Mouse (Mus musculus) gonadal fat pad, adult 2 months (tissue): ENCODE data around the gene Calb2. TPM values are rescaled to one million over a fixed set of nuclear protein-coding genes. Genes with fewer than 3 reads are reported as not detected.
A peak's percentile ranks its signal among the peaks of the same experiment; 100 is the strongest.

ENCODE experiments used
- DNase-seq: peaks from one replicate; pipeline ENCODE4 v3.0.0-alpha.2; 2012; ENCODE audit warnings: low read depth
- polyA plus RNA-seq: library from polyadenylated mRNA; depleted of rRNA; stranded (reverse); fragments of >200 nt; gene quantifications from 2 replicates; pipeline ENCODE4 v1.2.3, GENCODE M21; 2012; rRNA removed

The Calb2 gene
- polyA plus RNA-seq, 1 experiment, result not detected

DNA sequence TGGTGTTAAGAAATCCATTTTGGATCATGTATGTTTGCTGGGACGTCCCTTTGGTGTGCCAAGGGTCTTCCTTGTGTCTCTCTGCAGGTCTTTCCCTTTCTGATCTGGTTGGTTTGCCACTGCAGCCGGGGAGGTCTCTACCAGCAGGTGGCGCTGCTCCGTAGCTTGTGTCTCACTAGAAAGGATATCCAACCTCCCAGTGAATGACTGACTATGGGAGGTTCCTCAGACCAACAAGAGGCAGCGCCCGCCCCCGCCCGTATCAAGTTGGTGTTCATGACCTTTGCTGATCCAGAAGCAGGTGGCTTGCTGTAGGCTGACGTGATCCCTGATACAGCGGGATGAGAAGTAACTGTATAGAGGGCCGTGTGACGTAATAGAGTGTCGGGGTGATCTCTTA lies 37.5 kb downstream of the Calb2 start:
- DNase-seq, result no peak

DNA sequence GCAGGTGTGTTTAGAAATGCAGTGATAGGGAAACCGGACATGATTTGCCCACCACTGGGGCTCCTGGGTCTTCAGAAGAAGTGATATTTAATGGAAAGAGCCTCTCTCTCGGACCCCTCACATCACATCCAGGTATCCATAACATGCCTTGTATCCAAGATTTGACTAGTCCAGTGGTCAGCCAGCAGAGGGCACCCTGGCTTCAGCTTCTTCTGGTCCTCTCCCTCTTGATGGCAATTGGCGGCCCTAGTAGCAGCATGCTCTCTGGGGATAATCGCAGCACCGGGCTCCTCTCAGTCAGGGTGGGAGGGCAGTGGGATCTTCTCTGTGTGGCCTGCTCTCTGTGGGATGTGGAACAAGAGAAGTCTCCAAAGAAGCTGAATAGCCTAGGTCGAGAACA lies 48.3 kb downstream of the Calb2 start:
- DNase-seq, result no peak

DNA sequence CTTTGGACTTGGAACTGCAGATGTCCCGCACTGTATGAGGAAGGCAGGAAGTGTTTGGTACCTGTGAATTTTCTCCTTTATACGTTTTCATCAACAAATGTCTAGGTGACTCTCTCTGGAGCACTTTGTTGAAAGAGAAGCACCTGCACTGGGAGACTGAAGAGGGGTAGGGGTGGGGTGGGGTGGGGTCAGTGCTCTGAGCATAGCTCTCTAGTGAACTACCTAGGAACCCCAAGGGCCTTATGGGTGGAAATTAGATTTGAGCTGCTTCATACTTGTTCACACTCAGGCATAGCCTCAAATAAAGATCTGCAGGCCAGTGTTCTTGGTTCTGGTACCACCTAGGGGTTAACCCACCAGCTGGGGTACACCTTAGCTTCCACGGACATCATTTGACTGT lies 65.4 kb downstream of the Calb2 start, which contains the start of gene Gm17720:
Gm17720 (minus strand) TSS at position 101 of the 400 bp plus-strand sequence.
- DNase-seq, result no peak

DNA sequence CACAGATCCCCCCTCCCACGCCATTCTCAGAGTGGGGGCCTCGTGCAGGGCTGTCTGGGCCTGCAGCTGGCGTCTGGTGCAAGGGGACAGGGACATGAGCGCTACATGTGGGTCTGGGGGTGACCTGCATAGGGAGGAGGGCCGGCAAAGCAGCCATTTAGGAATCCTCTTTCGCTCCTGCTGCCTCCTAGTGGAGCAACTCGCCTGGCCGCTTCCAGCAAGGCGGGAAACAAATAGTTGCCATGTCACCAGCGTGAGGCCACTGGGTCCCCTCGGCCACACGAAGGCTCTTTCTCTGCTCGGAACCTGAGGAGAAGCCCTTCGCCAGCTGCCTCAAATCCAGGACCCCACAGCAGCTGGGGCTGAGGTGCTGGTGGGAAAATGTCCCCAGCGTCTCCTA lies 66.3 kb downstream of the Calb2 start:
- no peak for DNase-seq

DNA sequence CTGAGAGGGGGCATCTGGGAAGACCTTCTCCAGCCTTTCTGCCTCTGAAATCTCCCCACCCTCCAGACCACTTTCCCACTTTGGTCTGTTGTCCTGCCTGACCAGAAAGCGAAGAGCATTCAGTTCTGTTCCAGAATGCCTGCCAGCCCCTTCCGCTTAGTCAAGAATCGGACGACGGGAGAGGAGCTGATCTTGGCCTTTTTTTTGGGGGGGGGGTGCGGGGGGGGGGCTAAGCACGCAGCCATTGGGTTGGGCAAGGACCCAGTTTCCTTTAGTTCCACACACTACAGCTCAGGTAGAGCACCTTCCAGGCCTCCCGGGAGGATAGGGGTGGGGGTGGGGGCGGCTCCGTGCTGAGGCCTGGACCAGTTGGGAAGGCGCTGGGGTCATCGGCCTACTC lies 67.1 kb downstream of the Calb2 start, which contains the start of gene Gm21964:
Gm21964 (plus strand) TSS at position 301 of the 400 bp plus-strand sequence.
- no peak for DNase-seq

DNA sequence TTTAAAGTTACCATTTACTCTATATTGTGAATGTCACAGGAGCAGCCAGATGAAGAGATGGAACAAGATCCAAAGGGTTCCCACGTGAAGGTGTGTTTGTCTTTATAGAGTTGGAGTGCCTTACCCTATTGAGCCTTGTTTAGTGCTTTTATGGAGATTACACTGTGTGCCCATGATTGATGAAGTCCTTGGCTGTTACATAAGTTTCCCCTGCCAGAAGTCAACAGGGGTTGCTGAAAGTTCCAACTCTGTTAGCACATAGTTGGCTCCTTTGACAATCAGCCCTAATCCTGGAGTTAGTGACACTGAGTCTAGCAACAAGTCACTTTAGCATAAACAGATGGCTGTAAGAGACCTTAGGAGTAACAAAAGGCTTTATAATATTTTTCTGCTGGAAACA lies 76.1 kb downstream of the Calb2 start:
- peak; percentile 56 for DNase-seq

Other genes starting within 250 kb of the Calb2 start
- gene Marveld3, start 206.0 kb downstream of the Calb2 start, polyA plus RNA-seq, result 4.8 and 8.3 TPM in 2 replicates
- 0.34 and 0.94 TPM in 2 replicates for gene Tat, start 177.8 kb downstream of the Calb2 start, polyA plus RNA-seq
- 1.6 and 2.3 TPM in 2 replicates for gene Chst4, start 128.5 kb downstream of the Calb2 start, polyA plus RNA-seq
- 4.0 and 4.5 TPM in 2 replicates for gene Zfp612, start 88.5 kb downstream of the Calb2 start, polyA plus RNA-seq
- gene Gm21964, start 67.0 kb downstream of the Calb2 start, polyA plus RNA-seq, result not detected in 2 replicates
- gene Gm17720, start 65.5 kb downstream of the Calb2 start, polyA plus RNA-seq, result not detected in 2 replicates
- 3.6 and 3.9 TPM in 2 replicates for gene Cmtr2, start 47.5 kb upstream of the Calb2 start, polyA plus RNA-seq
- gene Hydin, start 98.8 kb upstream of the Calb2 start, polyA plus RNA-seq, result 0.70 and 1.2 TPM in 2 replicates